Mouse (Mus musculus) lung, adult 2 months (tissue): ENCODE data around the gene Btbd1.

Experiments used
- CTCF ChIP-seq: fragments of 200-500 bp; IDR thresholded peaks from 2 replicates; pipeline ENCODE4 v1.5.1; 2011; ENCODE audit warnings: mild to moderate bottlenecking, low read length, control low read depth; ENCODE audit not compliant: insufficient read depth
- POLR2A ChIP-seq: fragments of 200-500 bp; IDR thresholded peaks from 2 replicates; pipeline ENCODE4 v1.6.1; 2011; ENCODE audit warnings: low read depth, mild to moderate bottlenecking, control low read depth, low read length, borderline replicate concordance; ENCODE audit errors: extremely low read depth

DNA sequence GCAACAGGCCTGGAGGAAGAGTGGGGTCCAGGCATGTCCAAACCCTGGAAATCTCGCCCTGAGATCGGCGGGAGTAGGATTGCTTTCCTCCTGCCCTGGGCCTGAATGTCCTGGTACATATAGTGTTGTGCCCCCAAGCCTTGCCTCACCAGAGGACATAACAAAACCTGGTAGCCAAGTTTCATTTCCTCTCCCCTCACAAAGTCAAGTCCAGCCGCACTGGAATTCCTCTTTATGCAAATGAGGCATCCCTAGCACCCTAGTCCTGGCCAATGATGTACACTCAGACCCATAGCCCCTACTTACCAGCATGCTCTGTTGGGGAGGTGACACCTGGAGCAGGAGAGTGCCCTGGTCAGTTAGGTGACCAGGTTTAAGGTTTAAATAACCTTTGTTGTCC is 27.0 kb upstream of the Btbd1 start:
- TF ChIP-seq POLR2A (no peak), CTCF (no peak)
